Mouse (Mus musculus): ENCODE results near the gene Apba2. TPM values are rescaled to one million over a fixed set of nuclear protein-coding genes. Genes with fewer than 3 reads are reported as not detected.
A peak's percentile ranks its signal among the peaks of the same experiment; 100 is the strongest.

Gene Apba2
- polyA plus RNA-seq, 1 experiment from 2014 or later: 6.8 TPM

DNA sequence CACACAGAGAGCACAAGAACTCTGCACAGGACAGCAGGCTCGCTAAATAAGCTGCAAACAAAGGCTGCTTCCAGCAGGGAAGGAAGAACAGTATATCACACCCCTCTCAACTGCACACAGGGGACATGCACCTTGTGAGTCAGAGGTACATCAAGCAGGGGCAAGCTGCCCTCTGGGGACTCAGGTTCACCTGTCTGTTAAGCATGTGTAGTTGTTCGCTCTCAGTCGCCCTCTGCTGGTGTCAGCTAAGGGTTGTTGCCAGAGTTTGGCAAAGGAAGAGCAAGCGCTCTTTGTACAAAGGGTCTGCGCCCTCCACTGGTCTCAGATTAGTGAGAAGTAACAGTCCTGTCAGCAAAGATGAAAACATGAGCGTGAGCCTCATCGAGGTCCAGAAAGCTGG is 228.3 kb downstream of the Apba2 start:
- 0 out of 2 replicates have a peak, but pooled peaks have one; percentile 32 for ATAC-seq (ENCODE audit: insufficient number of reproducible peaks, insufficient read depth, low FRiP score, low TSS enrichment, low read depth)

DNA sequence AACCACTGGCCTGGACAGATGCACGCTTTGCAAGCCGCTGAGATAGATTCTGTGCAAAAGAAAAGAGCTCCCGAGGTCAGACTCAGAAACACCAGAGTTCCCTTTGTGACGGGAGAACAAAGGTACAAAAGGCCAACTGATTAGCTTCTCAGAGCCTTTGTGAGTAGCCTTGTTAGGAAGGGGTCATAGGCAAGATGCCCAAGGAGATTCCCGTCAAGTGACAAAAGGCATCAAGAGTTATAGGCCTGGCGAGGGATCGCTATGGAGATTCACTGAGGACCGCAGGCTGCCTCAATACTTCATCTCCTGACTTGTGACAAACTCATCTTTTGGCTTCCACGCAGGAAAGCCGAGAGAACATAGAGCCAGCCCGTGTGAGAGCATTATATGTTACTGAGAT is 237.6 kb downstream of the Apba2 start:
- ATAC-seq (ENCODE audit: insufficient number of reproducible peaks, insufficient read depth, low FRiP score, low TSS enrichment, low read depth): no peak
- Histone ChIP-seq H3K36me3 (no peaks in the 10 kb centered on the region), H3K4me2 (no peak overlapping the region), H3K27ac (no peak overlapping the region), H3K9ac (replicated peaks) (no peak overlapping the region), H3K4me1 (replicated peaks) (no peaks in the 10 kb centered on the region), H3K9me3 (no peaks in the 10 kb centered on the region), H3K4me3 (replicated peaks) (no peak overlapping the region), H3K27me3 (peaks cover 11% of the 10 kb centered on the region; the same call in 1 of the 2 replicates)
- 71% methylated on average over 11 of the region's 11 CpGs for WGBS

More for the DNA sequence above, 228.3 kb downstream of the Apba2 start:
- no peak overlapping the region for H3K4me2 ChIP-seq
- peaks cover 5% of the 10 kb centered on the region; the same call in 1 of the 2 replicates for H3K4me1 ChIP-seq (replicated peaks)
- no peak overlapping the region for H3K9ac ChIP-seq (replicated peaks)
- H3K9me3 ChIP-seq: no peaks in the 10 kb centered on the region
- no peaks in the 10 kb centered on the region for H3K27me3 ChIP-seq
- 26% methylated on average over 7 of the region's 7 CpGs for WGBS
- no peak overlapping the region for H3K4me3 ChIP-seq (replicated peaks)
- H3K27ac ChIP-seq: no peak overlapping the region
- H3K36me3 ChIP-seq: no peaks in the 10 kb centered on the region

GRCm38 (mm10) chr7:64741333-64742307 is 240.1 kb downstream of the Apba2 start:
- 26% methylated on average over 8 of the region's 8 CpGs for WGBS
- ATAC-seq (ENCODE audit: insufficient number of reproducible peaks, insufficient read depth, low FRiP score, low TSS enrichment, low read depth): peak; percentile 53

GRCm38 (mm10) chr7:64743610-64744009 is 242.1 kb downstream of the Apba2 start:
- Histone ChIP-seq H3K27ac (no peak overlapping the region), H3K27me3 (peaks cover 11% of the 10 kb centered on the region; the same call in 1 of the 2 replicates), H3K36me3 (no peaks in the 10 kb centered on the region), H3K4me2 (no peak overlapping the region), H3K9ac (replicated peaks) (no peak overlapping the region), H3K4me3 (replicated peaks) (no peak overlapping the region), H3K9me3 (no peaks in the 10 kb centered on the region), H3K4me1 (replicated peaks) (no peaks in the 10 kb centered on the region)
- WGBS: 86% methylated on average over 7 of the region's 7 CpGs
- no peak for ATAC-seq (ENCODE audit: insufficient number of reproducible peaks, insufficient read depth, low FRiP score, low TSS enrichment, low read depth)

More at GRCm38 (mm10) chr7:64741333-64742307, 240.1 kb downstream of the Apba2 start:
- no peak overlapping the region for H3K27ac ChIP-seq
- peaks cover 11% of the 10 kb centered on the region; the same call in 1 of the 2 replicates for H3K27me3 ChIP-seq
- H3K9ac ChIP-seq (replicated peaks): no peak overlapping the region
- H3K36me3 ChIP-seq: no peaks in the 10 kb centered on the region
- H3K4me3 ChIP-seq (replicated peaks): no peak overlapping the region
- no peaks in the 10 kb centered on the region for H3K9me3 ChIP-seq
- no peaks in the 10 kb centered on the region for H3K4me1 ChIP-seq (replicated peaks)
- H3K4me2 ChIP-seq: no peak overlapping the region

GRCm38 (mm10) chr7:64751465-64751864 is 250.0 kb downstream of the Apba2 start:
- H3K27me3 ChIP-seq: no peaks in the 10 kb centered on the region
- peaks cover 8% of the 10 kb centered on the region for H3K4me1 ChIP-seq (replicated peaks)
- 34% methylated on average over 5 of the region's 5 CpGs for WGBS
- no peak overlapping the region for H3K27ac ChIP-seq
- no peak overlapping the region for H3K4me3 ChIP-seq (replicated peaks)
- H3K4me2 ChIP-seq: no peak overlapping the region
- peak; percentile 70; the same call in 1 of the 2 replicates for ATAC-seq (ENCODE audit: insufficient number of reproducible peaks, insufficient read depth, low FRiP score, low TSS enrichment, low read depth)
- no peaks in the 10 kb centered on the region for H3K9me3 ChIP-seq
- no peaks in the 10 kb centered on the region for H3K36me3 ChIP-seq
- no peak overlapping the region for H3K9ac ChIP-seq (replicated peaks)

GRCm38 (mm10) chr7:64752133-64752532 is 250.6 kb downstream of the Apba2 start:
- ATAC-seq (ENCODE audit: insufficient number of reproducible peaks, insufficient read depth, low FRiP score, low TSS enrichment, low read depth): no peak

DNA sequence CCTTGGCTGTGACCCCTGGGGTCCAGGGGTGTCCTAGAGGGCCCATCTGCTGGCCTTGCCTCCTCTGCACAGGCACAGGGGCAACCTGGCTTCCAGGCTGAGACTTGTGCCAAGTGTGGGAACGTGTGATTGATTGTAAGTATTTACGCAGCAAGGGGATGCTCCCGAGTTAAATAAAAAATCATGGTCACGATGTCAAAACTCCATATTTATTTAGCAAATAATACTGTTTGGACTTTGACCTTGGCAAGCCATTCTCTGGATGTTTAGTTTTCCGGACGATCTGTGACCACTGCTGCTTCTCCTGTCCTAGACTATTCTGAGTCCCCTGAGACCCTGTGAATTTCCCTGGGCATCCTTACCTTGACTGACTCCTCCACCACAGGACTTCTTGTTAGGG is 252.2 kb downstream of the Apba2 start:
- no peak for ATAC-seq (ENCODE audit: insufficient number of reproducible peaks, insufficient read depth, low FRiP score, low TSS enrichment, low read depth)
- Histone ChIP-seq H3K27me3 (no peaks in the 10 kb centered on the region), H3K9me3 (no peaks in the 10 kb centered on the region), H3K4me2 (no peak overlapping the region), H3K36me3 (no peaks in the 10 kb centered on the region), H3K9ac (replicated peaks) (no peak overlapping the region), H3K4me3 (replicated peaks) (no peak overlapping the region), H3K27ac (no peak overlapping the region), H3K4me1 (replicated peaks) (peaks cover 8% of the 10 kb centered on the region)
- WGBS: 76% methylated on average over 6 of the region's 6 CpGs

More at GRCm38 (mm10) chr7:64752133-64752532, 250.6 kb downstream of the Apba2 start:
- Histone ChIP-seq H3K27me3 (no peaks in the 10 kb centered on the region), H3K27ac (no peak overlapping the region), H3K9me3 (no peaks in the 10 kb centered on the region), H3K36me3 (no peaks in the 10 kb centered on the region), H3K4me1 (replicated peaks) (peaks cover 8% of the 10 kb centered on the region), H3K4me2 (no peak overlapping the region), H3K9ac (replicated peaks) (no peak overlapping the region), H3K4me3 (replicated peaks) (no peak overlapping the region)
- 94% methylated on average over 7 of the region's 7 CpGs for WGBS

DNA sequence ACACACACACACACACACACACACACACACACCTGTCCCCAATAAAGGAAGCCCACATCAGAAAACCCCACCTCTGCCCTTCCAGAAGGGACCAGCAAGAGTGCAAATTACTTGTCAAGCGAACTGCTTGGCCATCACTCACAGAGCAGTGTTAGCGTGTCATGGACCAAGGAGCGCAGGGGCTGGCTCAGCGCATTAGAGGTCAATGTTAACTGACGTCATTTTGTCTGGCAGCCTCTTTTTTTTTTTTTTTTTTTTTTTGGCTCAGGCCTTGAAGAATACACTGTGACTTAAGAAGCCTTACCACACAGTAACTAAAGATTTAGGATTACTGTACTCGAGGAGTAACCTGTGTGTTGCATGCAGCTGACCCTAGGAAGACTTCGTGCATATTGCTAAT is 252.7 kb downstream of the Apba2 start:
- ATAC-seq (ENCODE audit: insufficient number of reproducible peaks, insufficient read depth, low FRiP score, low TSS enrichment, low read depth): no peak
- H3K4me1 ChIP-seq (replicated peaks): peaks cover 8% of the 10 kb centered on the region
- no peak overlapping the region for H3K9ac ChIP-seq (replicated peaks)
- H3K4me3 ChIP-seq (replicated peaks): no peak overlapping the region
- no peaks in the 10 kb centered on the region for H3K36me3 ChIP-seq
- 69% methylated on average over 7 of the region's 7 CpGs for WGBS
- no peak overlapping the region for H3K4me2 ChIP-seq
- no peaks in the 10 kb centered on the region for H3K9me3 ChIP-seq
- no peaks in the 10 kb centered on the region for H3K27me3 ChIP-seq
- no peak overlapping the region for H3K27ac ChIP-seq

- Histone ChIP-seq H3K27ac (no peak overlapping the region), H3K27me3 (no peaks in the 10 kb centered on the region), H3K9ac (replicated peaks) (no peak overlapping the region), H3K4me1 (replicated peaks) (peaks cover 8% of the 10 kb centered on the region), H3K36me3 (no peaks in the 10 kb centered on the region), H3K4me3 (replicated peaks) (no peak overlapping the region), H3K9me3 (no peaks in the 10 kb centered on the region), H3K4me2 (no peak overlapping the region)
- ATAC-seq (ENCODE audit: insufficient number of reproducible peaks, insufficient read depth, low FRiP score, low TSS enrichment, low read depth): no peak
- 79% methylated on average over 7 of the region's 7 CpGs for WGBS
Observed at GRCm38 (mm10) chr7:64755141-64755540, 253.6 kb downstream of the Apba2 start.

DNA sequence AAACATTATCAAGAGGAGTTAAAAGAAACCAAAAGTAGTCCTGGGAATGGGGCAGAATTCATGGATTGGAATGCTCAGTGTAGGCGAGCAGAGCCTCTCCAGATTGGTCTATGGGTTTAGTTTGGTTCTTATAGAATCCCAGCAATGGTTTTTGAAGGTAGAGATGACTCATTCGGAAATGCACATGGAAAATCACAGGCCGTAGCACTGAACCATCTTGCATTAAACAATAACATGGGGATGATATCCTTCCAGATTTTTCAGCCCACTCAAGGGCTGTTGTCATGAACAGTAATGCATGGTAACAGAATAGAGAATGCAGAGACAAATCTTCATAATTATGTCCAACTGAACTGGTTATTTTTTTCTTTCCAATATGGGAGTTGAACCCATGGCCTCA is 264.1 kb downstream of the Apba2 start:
- H3K4me2 ChIP-seq: no peak overlapping the region
- ATAC-seq (ENCODE audit: insufficient number of reproducible peaks, insufficient read depth, low FRiP score, low TSS enrichment, low read depth): no peak

GRCm38 (mm10) chr7:64769768-64770167 is 268.3 kb downstream of the Apba2 start:
- Histone ChIP-seq H3K4me3 (replicated peaks) (no peak overlapping the region), H3K9ac (replicated peaks) (no peak overlapping the region), H3K27me3 (no peaks in the 10 kb centered on the region), H3K9me3 (no peaks in the 10 kb centered on the region), H3K36me3 (no peaks in the 10 kb centered on the region), H3K4me2 (no peak overlapping the region), H3K4me1 (replicated peaks) (peaks cover 14% of the 10 kb centered on the region; the same call in 1 of the 2 replicates), H3K27ac (peak overlapping the region; percentile 74)
- WGBS: 38% methylated on average over 7 of the region's 7 CpGs
- no peak for ATAC-seq (ENCODE audit: insufficient number of reproducible peaks, insufficient read depth, low FRiP score, low TSS enrichment, low read depth)

More for the DNA sequence above, 264.1 kb downstream of the Apba2 start:
- no peaks in the 10 kb centered on the region for H3K9me3 ChIP-seq
- peaks cover 12% of the 10 kb centered on the region; the same call in 1 of the 2 replicates for H3K4me1 ChIP-seq (replicated peaks)
- H3K9ac ChIP-seq (replicated peaks): no peak overlapping the region
- no peak overlapping the region for H3K27ac ChIP-seq
- 82% methylated on average over 3 of the region's 3 CpGs for WGBS
- no peak overlapping the region for H3K4me3 ChIP-seq (replicated peaks)
- no peaks in the 10 kb centered on the region for H3K27me3 ChIP-seq
- no peaks in the 10 kb centered on the region for H3K36me3 ChIP-seq
